Mouse (Mus musculus): Measurements from ENCODE around the gene Neu1.
"Not testable (repeated sequence)": the region's sequence is repeated elsewhere in the genome, so short reads cannot be mapped to it uniquely, and the experiment has no call there.

Gene Neu1

GRCm38 (mm10) chr17:34946486-34947140 is 15.6 kb downstream of the Neu1 start:
- no peak for ATAC-seq (ENCODE audit: insufficient number of reproducible peaks, low FRiP score, low TSS enrichment)

GRCm38 (mm10) chr17:34947606-34948005 is 16.6 kb downstream of the Neu1 start:
- no peak for ATAC-seq (ENCODE audit: insufficient number of reproducible peaks, low FRiP score, low TSS enrichment)

GRCm38 (mm10) chr17:34948721-34949552 is 17.9 kb downstream of the Neu1 start:
- not testable (repeated sequence) for ATAC-seq (ENCODE audit: insufficient number of reproducible peaks, low FRiP score, low TSS enrichment)

GRCm38 (mm10) chr17:34949553-34949969 is 18.5 kb downstream of the Neu1 start:
- no peak for ATAC-seq (ENCODE audit: insufficient number of reproducible peaks, low FRiP score, low TSS enrichment)

- ATAC-seq (ENCODE audit: insufficient number of reproducible peaks, low FRiP score, low TSS enrichment): no peak
Measured at GRCm38 (mm10) chr17:34950514-34951455, 19.7 kb downstream of the Neu1 start.

GRCm38 (mm10) chr17:34951636-34952377 is 20.8 kb downstream of the Neu1 start:
- no peak for ATAC-seq (ENCODE audit: insufficient number of reproducible peaks, low FRiP score, low TSS enrichment)

- peak; percentile 83; the same call in 1 of the 2 replicates for ATAC-seq (ENCODE audit: insufficient number of reproducible peaks, low FRiP score, low TSS enrichment)
Measured at GRCm38 (mm10) chr17:34952378-34953040, 21.5 kb downstream of the Neu1 start.

DNA sequence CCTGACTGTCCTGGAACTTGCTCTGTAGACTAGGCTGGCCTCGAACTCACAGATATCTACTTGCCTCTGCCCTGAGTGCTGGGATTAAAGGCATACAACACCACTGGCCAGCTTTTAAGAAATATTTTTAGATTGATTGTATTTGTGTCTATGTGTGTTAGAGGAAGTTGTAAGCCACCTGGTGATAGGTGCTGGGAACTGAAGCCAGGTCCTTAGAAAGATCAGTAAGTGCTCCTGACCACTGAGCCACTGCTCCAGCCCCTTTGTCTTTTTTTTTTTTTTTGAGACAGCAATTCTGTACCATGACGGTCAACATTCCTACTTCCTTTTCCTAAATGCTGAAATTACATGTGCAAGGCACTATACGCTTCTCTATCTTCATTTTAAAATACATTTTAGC is 22.2 kb downstream of the Neu1 start:
- no peak for ATAC-seq (ENCODE audit: insufficient number of reproducible peaks, low FRiP score, low TSS enrichment)

GRCm38 (mm10) chr17:34953904-34954303 is 22.9 kb downstream of the Neu1 start:
- ATAC-seq (ENCODE audit: insufficient number of reproducible peaks, low FRiP score, low TSS enrichment): no peak

DNA sequence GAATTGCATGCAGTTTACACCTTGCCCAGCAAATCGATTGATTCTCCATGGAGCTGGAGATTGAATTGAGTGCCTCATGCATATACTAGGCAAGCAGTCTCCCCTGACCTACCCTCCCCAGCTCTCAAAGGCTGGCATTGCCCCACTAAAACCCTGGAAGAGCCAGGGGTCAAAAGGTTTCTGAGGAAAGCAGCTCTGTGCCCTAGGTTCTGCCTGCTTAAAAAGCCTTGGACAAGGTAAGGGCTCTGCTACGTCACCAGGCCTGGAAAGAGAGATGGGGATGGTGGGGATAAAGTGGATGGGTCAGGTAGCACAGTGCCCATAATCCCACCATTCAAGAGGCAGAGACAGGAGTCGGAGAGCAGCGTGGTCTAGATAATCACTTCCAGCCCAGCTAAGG is 23.8 kb downstream of the Neu1 start:
- no peak for ATAC-seq (ENCODE audit: insufficient number of reproducible peaks, low FRiP score, low TSS enrichment)

DNA sequence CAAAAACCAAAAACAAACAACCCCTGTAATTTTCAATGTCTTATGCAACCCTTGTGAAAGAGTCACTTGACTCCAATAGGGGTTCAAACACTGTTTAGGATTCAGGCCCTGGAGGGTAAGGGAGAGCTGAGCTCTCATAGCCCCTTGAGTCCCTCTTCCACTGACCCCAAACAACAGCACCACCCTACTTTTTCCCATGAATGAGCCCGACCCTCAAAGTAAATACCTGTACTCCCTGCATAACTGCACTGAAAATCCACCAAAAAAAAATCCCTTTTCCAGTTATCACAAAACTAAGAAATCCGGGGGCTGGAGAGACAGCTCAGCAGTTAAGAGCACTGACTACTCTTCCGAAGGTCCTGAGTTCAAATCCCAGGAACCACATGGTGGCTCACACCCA is 24.8 kb downstream of the Neu1 start:
- ATAC-seq (ENCODE audit: insufficient number of reproducible peaks, low FRiP score, low TSS enrichment): no peak

DNA sequence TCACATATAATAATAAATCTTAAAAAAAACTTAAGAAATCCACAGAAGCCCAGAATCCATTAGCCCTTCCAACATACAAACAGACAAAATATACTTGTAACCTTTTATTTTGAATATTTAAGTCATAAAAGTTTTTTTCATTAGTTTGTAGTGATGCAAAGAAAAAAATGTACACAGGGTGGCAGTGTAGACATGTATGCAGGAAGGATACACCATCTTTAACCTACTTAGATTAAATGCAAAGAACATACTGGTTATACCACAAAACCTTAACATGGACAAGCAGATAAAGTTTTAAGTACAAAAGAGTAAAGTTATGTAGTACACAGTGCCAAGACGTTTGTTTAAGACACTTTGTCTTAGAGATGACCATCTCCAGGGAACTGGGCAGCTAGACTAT is 25.3 kb downstream of the Neu1 start:
- ATAC-seq (ENCODE audit: insufficient number of reproducible peaks, low FRiP score, low TSS enrichment): no peak

GRCm38 (mm10) chr17:34957291-34957690 is 26.2 kb downstream of the Neu1 start:
- not testable (repeated sequence) for ATAC-seq (ENCODE audit: insufficient number of reproducible peaks, low FRiP score, low TSS enrichment)

GRCm38 (mm10) chr17:34957966-34958365 is 26.9 kb downstream of the Neu1 start:
- ATAC-seq (ENCODE audit: insufficient number of reproducible peaks, low FRiP score, low TSS enrichment): not testable (repeated sequence)

- not testable (repeated sequence) for ATAC-seq (ENCODE audit: insufficient number of reproducible peaks, low FRiP score, low TSS enrichment)
Measured at GRCm38 (mm10) chr17:34958734-34959129, 27.7 kb downstream of the Neu1 start.

GRCm38 (mm10) chr17:34959130-34959778 is 28.2 kb downstream of the Neu1 start, which contains the start of gene Hspa1b:
Gene Hspa1b, minus strand, starts transcription at chr17:34959238.
- peak; percentile 92; the same call in 1 of the 2 replicates for ATAC-seq (ENCODE audit: insufficient number of reproducible peaks, low FRiP score, low TSS enrichment)

DNA sequence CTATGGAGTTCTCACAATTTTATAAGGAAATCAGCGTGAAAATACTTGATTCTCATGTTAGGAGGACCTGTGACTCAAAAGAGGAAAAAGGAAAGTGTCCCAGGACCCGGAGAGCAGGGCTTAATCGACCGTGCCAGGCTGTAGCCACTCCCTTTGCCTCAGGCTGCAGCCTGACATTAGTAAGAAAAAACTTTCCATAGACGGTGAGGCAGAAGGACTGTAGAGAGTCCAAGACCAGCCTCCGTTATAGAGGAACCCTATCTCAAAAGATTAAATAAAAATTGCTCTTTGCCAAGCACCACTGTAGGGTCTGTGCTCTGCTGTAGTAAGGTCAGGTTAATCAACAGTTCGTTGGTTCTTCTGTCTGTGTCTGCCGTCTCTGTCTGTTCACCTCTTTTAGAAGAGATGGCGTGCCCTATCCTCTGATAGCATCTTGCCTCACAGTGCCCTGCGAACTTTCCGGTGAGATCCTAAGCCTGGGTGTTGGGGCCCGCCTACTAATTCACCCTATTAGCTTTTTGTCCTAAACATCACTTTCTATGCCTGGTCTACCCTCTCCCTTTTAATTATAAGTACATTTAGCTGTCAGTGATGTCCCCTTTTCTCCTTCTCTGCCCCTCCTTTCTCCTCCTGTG is 28.9 kb downstream of the Neu1 start:
- ATAC-seq (ENCODE audit: insufficient number of reproducible peaks, low FRiP score, low TSS enrichment): no peak
